Mouse (Mus musculus): Measurements from ENCODE around the gene Tial1. TPM values are rescaled to one million over a fixed set of nuclear protein-coding genes. Genes with fewer than 3 reads are reported as not detected.

Tial1 gene
- total RNA-seq, 1 experiment from 2014 or later: 63.6 TPM

Other genes starting within 250 kb of the Tial1 start
- 9.1 to 14.9 TPM (median 11.6 TPM) in 3 replicates for gene Armc5, start 224.4 kb downstream of the Tial1 start, total RNA-seq (2017)
- gene 9130023H24Rik, start 223.7 kb downstream of the Tial1 start, total RNA-seq (2017): 4.9 to 6.2 TPM (median 5.5 TPM) in 3 replicates
- gene Tgfb1i1, start 214.9 kb downstream of the Tial1 start, total RNA-seq (2017): 0.21 to 1.2 TPM in 2 of 3 replicates, not detected in the other
- gene Slc5a2, start 196.1 kb downstream of the Tial1 start, total RNA-seq (2017): 0.75 TPM in 1 of 3 replicates, not detected in the others
- gene BC017158, start 163.5 kb downstream of the Tial1 start, total RNA-seq (2017): 6.9 to 17.5 TPM (median 8.1 TPM) in 3 replicates
- 46.9 to 71.7 TPM (median 48.9 TPM) in 3 replicates for gene Rgs10, start 43.0 kb downstream of the Tial1 start, total RNA-seq (2017)
- 17.2 to 24.9 TPM (median 19.5 TPM) in 3 replicates for gene Bag3, start 61.9 kb upstream of the Tial1 start, total RNA-seq (2017)
- 69.6 to 105 TPM (median 77.1 TPM) in 3 replicates for gene Inpp5f, start 149.6 kb upstream of the Tial1 start, total RNA-seq (2017)

Data from monocyte, adult 5-6 weeks (primary cell).